Mouse (Mus musculus): ENCODE data around the gene Dlx4. TPM values are rescaled to one million over a fixed set of nuclear protein-coding genes. Genes with fewer than 3 reads are reported as not detected.

The Dlx4 gene
- polyA plus RNA-seq, 1 experiment from 2014 or later = 0.29 TPM

Other genes starting within 250 kb of the Dlx4 start
- 163 and 164 TPM in 2 replicates for gene Col1a1, start 210.0 kb downstream of the Dlx4 start, polyA plus RNA-seq (2014; fragmentation: Nextera tagmentation; extraction: Ambion mirVana)
- not detected in 2 replicates for gene Hils1, start 178.7 kb downstream of the Dlx4 start, polyA plus RNA-seq (2014; fragmentation: Nextera tagmentation; extraction: Ambion mirVana)
- not detected in 2 replicates for gene Sgca, start 169.9 kb downstream of the Dlx4 start, polyA plus RNA-seq (2014; fragmentation: Nextera tagmentation; extraction: Ambion mirVana)
- 17.2 and 18.6 TPM in 2 replicates for gene Ppp1r9b, start 155.2 kb downstream of the Dlx4 start, polyA plus RNA-seq (2014; fragmentation: Nextera tagmentation; extraction: Ambion mirVana)
- 56.8 and 59.2 TPM in 2 replicates for gene Samd14, start 136.4 kb downstream of the Dlx4 start, polyA plus RNA-seq (2014; fragmentation: Nextera tagmentation; extraction: Ambion mirVana)
- gene Pdk2, start 104.9 kb downstream of the Dlx4 start, polyA plus RNA-seq (2014; fragmentation: Nextera tagmentation; extraction: Ambion mirVana) = 16.5 and 17.4 TPM in 2 replicates
- gene Itga3, start 69.5 kb downstream of the Dlx4 start, polyA plus RNA-seq (2014; fragmentation: Nextera tagmentation; extraction: Ambion mirVana) = 4.4 and 5.4 TPM in 2 replicates
- 1.4 TPM in 2 replicates for gene Dlx3, start 26.1 kb downstream of the Dlx4 start, polyA plus RNA-seq (2014; fragmentation: Nextera tagmentation; extraction: Ambion mirVana)
- 0.29 TPM in 1 of 2 replicates, not detected in the other for gene Tac4, start 115.3 kb upstream of the Dlx4 start, polyA plus RNA-seq (2014; fragmentation: Nextera tagmentation; extraction: Ambion mirVana)
- gene Kat7, start 164.0 kb upstream of the Dlx4 start, polyA plus RNA-seq (2014; fragmentation: Nextera tagmentation; extraction: Ambion mirVana) = 85.3 and 94.0 TPM in 2 replicates
- gene Fam117a, start 190.8 kb upstream of the Dlx4 start, polyA plus RNA-seq (2014; fragmentation: Nextera tagmentation; extraction: Ambion mirVana) = 8.9 and 10.1 TPM in 2 replicates
- gene Slc35b1, start 238.4 kb upstream of the Dlx4 start, polyA plus RNA-seq (2014; fragmentation: Nextera tagmentation; extraction: Ambion mirVana) = 116 and 118 TPM in 2 replicates

Data from forebrain, embryonic 11.5 days (tissue).